Mouse (Mus musculus) intestine, embryonic 14.5 days (tissue): ENCODE results near the gene Caskin1. TPM values are rescaled to one million over a fixed set of nuclear protein-coding genes. Genes with fewer than 3 reads are reported as not detected.

Source experiments
- ATAC-seq: fragments of 200-750 bp; cut with Nextera tagmentation; replicated peaks from 2 replicates; pipeline ENCODE4 v1.8.0; 2017; ENCODE audit warnings: low read depth, moderate number of reproducible peaks, moderate TSS enrichment, moderate library complexity; ENCODE audit not compliant: low FRiP score, low TSS enrichment
- DNase-seq: peaks from one replicate; pipeline ENCODE4 v3.0.0-alpha.2; 2018; ENCODE audit warnings: low spot score
- H3K27ac ChIP-seq: fragments of 300-500 bp; sonication (generic); 2 replicates; pipeline ENCODE4 v1.5.1; 2014; ENCODE audit warnings: low read depth, mild to moderate bottlenecking, control low read depth
- H3K27me3 ChIP-seq: fragments of 300-500 bp; sonication (generic); replicated peaks from 2 replicates; pipeline ENCODE4 v1.6.1; 2014; ENCODE audit warnings: low read length, control low read depth; ENCODE audit not compliant: control insufficient read depth, insufficient read depth
- H3K36me3 ChIP-seq: fragments of 300-500 bp; sonication (generic); 2 replicates; pipeline ENCODE4 v1.6.1; 2014; ENCODE audit warnings: low read length, control low read depth; ENCODE audit not compliant: control insufficient read depth, insufficient read depth
- H3K4me1 ChIP-seq: fragments of 300-500 bp; sonication (generic); replicated peaks from 2 replicates; pipeline ENCODE4 v1.6.1; 2014; ENCODE audit warnings: low read length, control low read depth, mixed read lengths; ENCODE audit not compliant: control insufficient read depth, insufficient read depth
- H3K4me2 ChIP-seq: fragments of 300-500 bp; sonication (generic); 2 replicates; pipeline ENCODE4 v1.6.1; 2014; ENCODE audit warnings: low read length
- H3K4me3 ChIP-seq: fragments of 300-500 bp; sonication (generic); 2 replicates; pipeline ENCODE4 v1.5.1; 2014; ENCODE audit warnings: low read depth, low read length, control low read depth, mixed read lengths
- H3K9ac ChIP-seq: fragments of 300-500 bp; sonication (generic); 2 replicates; pipeline ENCODE4 v1.6.1; 2014; ENCODE audit warnings: mild to moderate bottlenecking, low read length
- H3K9me3 ChIP-seq: fragments of 300-500 bp; sonication (generic); 2 replicates; pipeline ENCODE4 v1.6.1; 2016; ENCODE audit warnings: low read length, control low read depth; ENCODE audit not compliant: control insufficient read depth
- WGBS: fragments of 180-500 bp; shearing (Covaris S2); extraction: QIAGEN DNeasy Blood & Tissue Kit; methylation state at CpG from one replicate; pipeline ENCODE4 v1.1.7; 2014; 5-methylcytosine and 5-hydroxymethylcytosine counted together
- polyA plus RNA-seq: library from polyadenylated mRNA; unstranded; fragments of >200 nt; fragmentation: Nextera tagmentation; extraction: Ambion mirVana; gene quantifications from 2 replicates; pipeline ENCODE4 v1.2.1, GENCODE M21; 2014

The Caskin1 gene
- polyA plus RNA-seq, 1 experiment from 2014 or later, result 2.8 TPM

GRCm38 (mm10) chr17:24502208-24502607 is 13.8 kb downstream of the Caskin1 start:
- Histone ChIP-seq H3K4me3 (no peak overlapping the region), H3K27ac (no peak overlapping the region), H3K4me1 (no peaks in the 10 kb centered on the region), H3K9ac (no peak overlapping the region), H3K4me2 (no peak overlapping the region), H3K36me3 (no peaks in the 10 kb centered on the region), H3K27me3 (no peaks in the 10 kb centered on the region), H3K9me3 (no peaks in the 10 kb centered on the region)
- ATAC-seq (no peak), DNase-seq (no peak)
- WGBS, result 32% methylated on average over 11 of the region's 11 CpGs

GRCm38 (mm10) chr17:24504085-24504484 is 15.7 kb downstream of the Caskin1 start:
- peaks cover 15% of the 10 kb centered on the region for H3K36me3 ChIP-seq
- H3K27ac ChIP-seq, result no peak overlapping the region
- ATAC-seq (no peak), DNase-seq (no peak)
- no peak overlapping the region for H3K4me2 ChIP-seq
- 91% methylated on average over 10 of the region's 10 CpGs for WGBS
- no peak overlapping the region for H3K4me3 ChIP-seq
- H3K27me3 ChIP-seq, result no peaks in the 10 kb centered on the region
- no peaks in the 10 kb centered on the region for H3K9me3 ChIP-seq
- H3K9ac ChIP-seq, result no peak overlapping the region
- no peaks in the 10 kb centered on the region for H3K4me1 ChIP-seq

GRCm38 (mm10) chr17:24505286-24505955 is 17.0 kb downstream of the Caskin1 start:
- H3K4me1 ChIP-seq, result no peaks in the 10 kb centered on the region
- H3K9ac ChIP-seq, result no peak overlapping the region
- H3K4me3 ChIP-seq, result no peak overlapping the region
- H3K27ac ChIP-seq, result no peak overlapping the region
- H3K9me3 ChIP-seq, result no peaks in the 10 kb centered on the region
- WGBS, result 88% methylated on average over 30 of the region's 30 CpGs
- no peak for DNase-seq
- ATAC-seq, result no peak
- no peak overlapping the region for H3K4me2 ChIP-seq
- peaks cover 28% of the 10 kb centered on the region for H3K36me3 ChIP-seq
- no peaks in the 10 kb centered on the region for H3K27me3 ChIP-seq

GRCm38 (mm10) chr17:24506332-24507070 is 18.1 kb downstream of the Caskin1 start:
- ATAC-seq (0 out of 2 replicates have a peak, but pooled peaks have one; percentile 18), DNase-seq (no peak)
- Histone ChIP-seq H3K9ac (no peak overlapping the region), H3K36me3 (peaks cover 39% of the 10 kb centered on the region), H3K4me1 (no peaks in the 10 kb centered on the region), H3K4me3 (no peak overlapping the region), H3K4me2 (peak overlapping the region; percentile 31), H3K9me3 (no peaks in the 10 kb centered on the region), H3K27ac (no peak overlapping the region), H3K27me3 (no peaks in the 10 kb centered on the region)
- WGBS, result 31% methylated on average over 34 of the region's 36 CpGs

GRCm38 (mm10) chr17:24507129-24507664 is 18.8 kb downstream of the Caskin1 start:
- no peak for DNase-seq
- H3K9ac ChIP-seq, result no peak overlapping the region
- no peaks in the 10 kb centered on the region for H3K4me1 ChIP-seq
- H3K36me3 ChIP-seq, result peaks cover 46% of the 10 kb centered on the region
- H3K27ac ChIP-seq, result no peak overlapping the region
- H3K27me3 ChIP-seq, result no peaks in the 10 kb centered on the region
- H3K4me2 ChIP-seq, result 0 out of 2 replicates have a peak overlapping the region, but pooled peaks have one; percentile 1
- no peak overlapping the region for H3K4me3 ChIP-seq
- WGBS, result 40% methylated on average over 19 of the region's 19 CpGs
- peak; percentile 16 for ATAC-seq
- no peaks in the 10 kb centered on the region for H3K9me3 ChIP-seq

GRCm38 (mm10) chr17:24507806-24508460 is 19.5 kb downstream of the Caskin1 start:
- Histone ChIP-seq H3K9ac (no peak overlapping the region), H3K27me3 (no peaks in the 10 kb centered on the region), H3K4me1 (no peaks in the 10 kb centered on the region), H3K36me3 (peaks cover 50% of the 10 kb centered on the region), H3K4me3 (no peak overlapping the region), H3K9me3 (no peaks in the 10 kb centered on the region), H3K4me2 (no peak overlapping the region), H3K27ac (no peak overlapping the region)
- ATAC-seq, result no peak
- no peak for DNase-seq
- WGBS, result 78% methylated on average over 12 of the region's 12 CpGs

GRCm38 (mm10) chr17:24513609-24514008 is 25.2 kb downstream of the Caskin1 start:
- Histone ChIP-seq H3K36me3 (peaks cover 93% of the 10 kb centered on the region), H3K9ac (no peak overlapping the region)
- ATAC-seq, result peak; percentile 57; the same call in 1 of the 2 replicates

More at GRCm38 (mm10) chr17:24513609-24514008, 25.2 kb downstream of the Caskin1 start:
- Histone ChIP-seq H3K27ac (no peak overlapping the region), H3K4me1 (no peaks in the 10 kb centered on the region), H3K27me3 (no peaks in the 10 kb centered on the region), H3K4me2 (no peak overlapping the region), H3K9me3 (no peaks in the 10 kb centered on the region), H3K4me3 (no peak overlapping the region)
- peak; percentile 75 for DNase-seq
- 50% methylated on average over 5 of the region's 5 CpGs for WGBS
